8 mouse cellular contexts compared by ENCODE assay signal in the genomic region with DNA sequence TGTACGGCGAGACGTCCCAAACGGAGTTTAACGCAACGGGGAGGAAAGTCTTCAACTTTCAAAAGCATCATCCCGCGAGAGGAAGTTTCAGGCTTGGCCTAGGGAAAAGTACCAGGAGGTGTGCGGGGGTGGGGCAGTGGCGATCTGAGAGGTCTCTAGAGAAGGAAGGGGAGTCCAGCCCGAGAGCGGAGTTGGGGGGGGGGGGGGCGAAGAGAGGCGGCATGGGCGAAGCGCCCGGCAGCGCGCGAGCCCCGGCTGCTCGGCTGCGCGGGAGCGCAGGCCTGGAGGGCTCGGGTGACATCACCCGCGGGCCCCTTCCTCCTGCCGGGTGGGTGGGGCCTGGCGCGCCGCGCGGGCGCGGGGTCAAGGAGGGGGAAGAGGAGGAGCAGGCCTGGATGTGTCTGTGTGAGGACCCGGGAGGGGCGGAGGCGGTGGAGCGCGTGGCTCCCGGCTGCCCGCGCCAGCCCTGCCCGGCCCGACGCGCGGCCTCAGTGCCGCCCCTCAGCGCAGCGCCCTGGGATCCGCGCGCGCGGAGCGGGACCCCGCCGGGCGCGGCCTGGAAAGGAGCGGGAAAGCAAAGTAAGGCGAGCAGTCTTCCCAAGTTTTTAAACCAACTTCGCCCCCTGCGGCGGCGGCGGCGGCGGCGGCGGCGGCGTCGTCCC. TPM values are rescaled to one million over a fixed set of nuclear protein-coding genes. Genes with fewer than 3 reads are reported as not detected.
DNase-seq lines count a peak whose midpoint lies in the region; ATAC-seq lines count a peak whose summit lies in the region.

A gene (plus strand): TSS at position 406 of the 662 bp plus-strand sequence.

- H3K36me3 ChIP-seq in embryonic facial prominence, embryonic 13.5 days: no peaks in the 10 kb centered on the region
- H3K36me3 ChIP-seq in liver, embryonic 12.5 days: no peaks in the 10 kb centered on the region
- H3K36me3 ChIP-seq in neural tube, embryonic 11.5 days (ENCODE audit: control insufficient read depth, insufficient read depth, low read length): no peaks in the 10 kb centered on the region

- peak within 1 kb of the TSS; percentile 95 for H3K4me3 ChIP-seq in embryonic facial prominence, embryonic 13.5 days
- H3K4me3 ChIP-seq in liver, embryonic 12.5 days: peak within 1 kb of the TSS; percentile 56
- peak within 1 kb of the TSS; percentile 88 for H3K4me3 ChIP-seq in neural tube, embryonic 11.5 days (ENCODE audit: low read depth, low read length)

- peak; percentile 15 for DNase-seq in thymus, postnatal 4 days
- DNase-seq in thymus, postnatal 14 days: no peak
- peak; percentile 60 to 61 for DNase-seq in heart, adult 9 months (ENCODE audit: low spot score in 2 of 2)
- peak; percentile 11 for DNase-seq in kidney, adult 9 months
- peak; percentile 91 for DNase-seq in neural tube, embryonic 11.5 days (ENCODE audit: low spot score)
- peak; percentile 74 for DNase-seq in urinary bladder, postnatal 14 days (ENCODE audit: low spot score)

- peaks cover 33% of the 10 kb centered on the region for H3K4me1 ChIP-seq in embryonic facial prominence, embryonic 13.5 days
- H3K4me1 ChIP-seq in liver, embryonic 12.5 days: no peaks in the 10 kb centered on the region
- peaks cover 13% of the 10 kb centered on the region for H3K4me1 ChIP-seq in neural tube, embryonic 11.5 days (ENCODE audit: control insufficient read depth, insufficient read depth, low read length)

- WGBS in embryonic facial prominence, embryonic 13.5 days: under 1% methylated on average over 55 of the region's 76 CpGs
- under 1% methylated on average over 26 of the region's 76 CpGs for WGBS in liver, embryonic 12.5 days (ENCODE audit: insufficient replicate concordance)
- WGBS in neural tube, embryonic 11.5 days: under 1% methylated on average over 32 of the region's 76 CpGs

- H3K4me2 ChIP-seq in embryonic facial prominence, embryonic 13.5 days: peak within 1 kb of the TSS; percentile 62
- peak within 1 kb of the TSS; percentile 67 for H3K4me2 ChIP-seq in liver, embryonic 12.5 days
- H3K4me2 ChIP-seq in neural tube, embryonic 11.5 days (ENCODE audit: low read depth): peak within 1 kb of the TSS; percentile 72

- H3K9me3 ChIP-seq in embryonic facial prominence, embryonic 13.5 days: no peaks in the 10 kb centered on the region
- no peaks in the 10 kb centered on the region for H3K9me3 ChIP-seq in liver, embryonic 12.5 days (replicated peaks)
- H3K9me3 ChIP-seq in neural tube, embryonic 11.5 days (ENCODE audit: control insufficient read depth, low read length): no peaks in the 10 kb centered on the region

- peak; percentile 94 for ATAC-seq in embryonic facial prominence, embryonic 13.5 days (ENCODE audit: insufficient number of reproducible peaks, insufficient read depth, low FRiP score, low TSS enrichment, low read depth)
- peak; percentile 79 for ATAC-seq in liver, embryonic 12.5 days
- ATAC-seq in neural tube, embryonic 11.5 days (ENCODE audit: insufficient read depth, low FRiP score, low TSS enrichment): peak; percentile 93

- H3K27ac ChIP-seq in embryonic facial prominence, embryonic 13.5 days: peak within 1 kb of the TSS; percentile 99
- peak within 1 kb of the TSS; percentile 53 for H3K27ac ChIP-seq in liver, embryonic 12.5 days
- peak within 1 kb of the TSS; percentile 98 for H3K27ac ChIP-seq in neural tube, embryonic 11.5 days (ENCODE audit: low read depth, low read length)

- H3K9ac ChIP-seq in embryonic facial prominence, embryonic 13.5 days: peak within 1 kb of the TSS; percentile 98
- H3K9ac ChIP-seq in liver, embryonic 12.5 days: peak within 1 kb of the TSS; percentile 28
- peak within 1 kb of the TSS; percentile 95 for H3K9ac ChIP-seq in neural tube, embryonic 11.5 days (ENCODE audit: low read length)

- H3K27me3 ChIP-seq in embryonic facial prominence, embryonic 13.5 days: no peaks in the 10 kb centered on the region
- peaks cover 63% of the 10 kb centered on the region for H3K27me3 ChIP-seq in liver, embryonic 12.5 days (replicated peaks)
- H3K27me3 ChIP-seq in neural tube, embryonic 11.5 days (ENCODE audit: control insufficient read depth, insufficient read depth, low read length): no peaks in the 10 kb centered on the region

RNA-seq across cellular contexts. Expression of the gene that starts here (rescaled TPM):
- polyA plus RNA-seq in embryonic facial prominence, embryonic 13.5 days (2015; fragmentation: Nextera tagmentation; extraction: Ambion mirVana): 32.8 and 38.3 TPM in 2 replicates
- polyA plus RNA-seq in liver, embryonic 12.5 days (2016; fragmentation: Nextera tagmentation; extraction: Ambion mirVana): 1.7 and 1.9 TPM in 2 replicates
- polyA plus RNA-seq in neural tube, embryonic 11.5 days (2014; fragmentation: Nextera tagmentation; extraction: Ambion mirVana): 32.3 and 35.4 TPM in 2 replicates

Comparison
In these comparisons a context has a peak if more than half of its experiments do, and no peak if none do; other contexts are left out.
1. RNA of the gene that starts here (polyA plus RNA-seq): 32.8 to 38.3 TPM in embryonic facial prominence, embryonic 13.5 days and 32.3 to 35.4 TPM in neural tube, embryonic 11.5 days; 1.7 to 1.9 TPM in liver, embryonic 12.5 days; every median in the first group is over 10 times any median in the second.
2. H3K9ac ChIP-seq: peak in every context shown above with its lines; median percentile 98 in embryonic facial prominence, embryonic 13.5 days; 95 in neural tube, embryonic 11.5 days; 28 in liver, embryonic 12.5 days.
3. Peak in every context shown above with its lines, with median percentiles within 50 percentile points of each other: ATAC-seq, H3K27ac ChIP-seq, H3K4me2 ChIP-seq and H3K4me3 ChIP-seq.